Mouse (Mus musculus) thymus, adult 2 months (tissue): ENCODE results near the gene Mthfr.

ENCODE experiments used
- CTCF ChIP-seq: fragments of 200-500 bp; IDR thresholded peaks from 2 replicates; pipeline ENCODE4 v1.5.1; 2012; ENCODE audit warnings: mild to moderate bottlenecking, control low read depth, low read length, moderate library complexity, borderline replicate concordance; ENCODE audit not compliant: control insufficient read depth, poor library complexity, insufficient read depth; ENCODE audit errors: extremely low read depth
- POLR2A ChIP-seq: fragments of 200-500 bp; IDR thresholded peaks from 2 replicates; pipeline ENCODE4 v1.6.1; 2012; ENCODE audit warnings: mild to moderate bottlenecking, low read length, control low read depth, moderate library complexity; ENCODE audit not compliant: control insufficient read depth, poor library complexity, insufficient read depth; ENCODE audit errors: extremely low read depth

- TF ChIP-seq CTCF: no peak
- no peak for TF ChIP-seq POLR2A
Measured at GRCm38 (mm10) chr4:148095081-148095480, 56.2 kb downstream of the Mthfr start.
